ENCODE assay signal across 7 mouse cellular contexts in genomic region chr17:45736311-45737077, GRCm38 (mm10). TPM values are rescaled to one million over a fixed set of nuclear protein-coding genes. Genes with fewer than 3 reads are reported as not detected.
DNase-seq lines count a peak whose midpoint lies in the region; ATAC-seq and TF ChIP-seq lines count a peak whose summit lies in the region.

No protein-coding gene starts in this region.

- H3K36me3 ChIP-seq in intestine, postnatal 0 days (ENCODE audit: control insufficient read depth, insufficient read depth): no peaks in the 10 kb centered on the region
- no peaks in the 10 kb centered on the region for H3K36me3 ChIP-seq in limb, embryonic 10.5 days
- H3K36me3 ChIP-seq in midbrain, embryonic 12.5 days: no peaks in the 10 kb centered on the region

- 1% methylated on average over 39 of the region's 72 CpGs for WGBS in intestine, postnatal 0 days
- WGBS in limb, embryonic 10.5 days: under 1% methylated on average over 58 of the region's 72 CpGs
- under 1% methylated on average over 33 of the region's 72 CpGs for WGBS in midbrain, embryonic 12.5 days

- H3K9me3 ChIP-seq in intestine, postnatal 0 days (ENCODE audit: control insufficient read depth): no peaks in the 10 kb centered on the region
- no peaks in the 10 kb centered on the region for H3K9me3 ChIP-seq in limb, embryonic 10.5 days (replicated peaks)
- no peaks in the 10 kb centered on the region for H3K9me3 ChIP-seq in midbrain, embryonic 12.5 days

- peak; percentile 83 for TF ChIP-seq POLR2A in cortical plate, adult 2 months (IDR thresholded peaks at IDR 0.05; ENCODE audit: extremely low read depth, insufficient read depth, low read length)

- no peaks in the 10 kb centered on the region for H3K4me1 ChIP-seq in cortical plate, adult 2 months (ENCODE audit: control insufficient read depth, insufficient read depth, low read length)
- peaks cover 5% of the 10 kb centered on the region; the same call in 1 of the 2 replicates for H3K4me1 ChIP-seq in intestine, postnatal 0 days (replicated peaks; ENCODE audit: control insufficient read depth, insufficient read depth, low read length)
- peaks cover 59% of the 10 kb centered on the region for H3K4me1 ChIP-seq in limb, embryonic 10.5 days
- peaks cover 37% of the 10 kb centered on the region for H3K4me1 ChIP-seq in midbrain, embryonic 12.5 days

- no peak for TF ChIP-seq CTCF in cortical plate, adult 2 months (IDR thresholded peaks at IDR 0.05; ENCODE audit: extremely low read depth, insufficient read depth, low read length)
- no peak for TF ChIP-seq CTCF in intestine, postnatal 0 days (IDR thresholded peaks at IDR 0.05; ENCODE audit: low read depth)

- peak overlapping the region; percentile 91 for H3K27ac ChIP-seq in cortical plate, adult 2 months (ENCODE audit: insufficient read depth, low read length)
- peak overlapping the region; percentile 46 for H3K27ac ChIP-seq in intestine, postnatal 0 days (ENCODE audit: low read depth, low read length)
- H3K27ac ChIP-seq in limb, embryonic 10.5 days: peak overlapping the region; percentile 94
- H3K27ac ChIP-seq in midbrain, embryonic 12.5 days (replicated peaks): peak overlapping the region; percentile 91

- H3K4me2 ChIP-seq in intestine, postnatal 0 days (replicated peaks; ENCODE audit: low read depth): peak overlapping the region; percentile 91
- peak overlapping the region; percentile 66 for H3K4me2 ChIP-seq in midbrain, embryonic 12.5 days (replicated peaks)

- ATAC-seq in intestine, postnatal 0 days: peak; percentile 73
- ATAC-seq in midbrain, embryonic 12.5 days (ENCODE audit: low FRiP score, low read depth): peak; percentile 67

- no peaks in the 10 kb centered on the region for H3K27me3 ChIP-seq in intestine, postnatal 0 days (replicated peaks; ENCODE audit: control insufficient read depth, insufficient read depth, low read length)
- peaks cover 21% of the 10 kb centered on the region for H3K27me3 ChIP-seq in limb, embryonic 10.5 days (ENCODE audit: low read depth, poor library complexity, severe bottlenecking)
- H3K27me3 ChIP-seq in midbrain, embryonic 12.5 days: peaks cover 23% of the 10 kb centered on the region

- H3K9ac ChIP-seq in intestine, postnatal 0 days (ENCODE audit: low read depth, low read length): peak overlapping the region; percentile 42
- peak overlapping the region; percentile 72 for H3K9ac ChIP-seq in midbrain, embryonic 12.5 days (replicated peaks)

- DNase-seq in adrenal gland, adult 18-20 months (ENCODE audit: low spot score in 2 of 2): peak; percentile 72 to 77
- DNase-seq in gastrocnemius, postnatal 25 days: peak; percentile 83
- peak; percentile 97 for DNase-seq in limb, embryonic 10.5 days (ENCODE audit: low spot score)
- peak; percentile 21 to 46 for DNase-seq in spleen, postnatal 14 days (ENCODE audit: low spot score in 2 of 2)

- peak overlapping the region; percentile 25 for H3K4me3 ChIP-seq in cortical plate, adult 2 months (ENCODE audit: insufficient read depth, low read length)
- peak overlapping the region; percentile 54 for H3K4me3 ChIP-seq in intestine, postnatal 0 days (ENCODE audit: low read depth, low read length)
- peak overlapping the region; percentile 54 for H3K4me3 ChIP-seq in limb, embryonic 10.5 days
- peak overlapping the region; percentile 36 for H3K4me3 ChIP-seq in midbrain, embryonic 12.5 days

RNA-seq across cellular contexts. Expression of gene 1600014C23Rik, which starts 2.9 kb away (rescaled TPM):
- total RNA-seq in adrenal gland, adult 18-20 months (2021): not detected
- 0.44 TPM in 1 of 2 replicates, not detected in the other for polyA plus RNA-seq in cortical plate, adult 2 months (2012; rRNA removed)
- not detected for total RNA-seq in gastrocnemius, postnatal 25 days (2021)
- polyA plus RNA-seq in intestine, postnatal 0 days (2015; fragmentation: Nextera tagmentation; extraction: Ambion mirVana): not detected in 2 replicates
- 0.33 TPM in 1 of 2 replicates, not detected in the other for polyA plus RNA-seq in limb, embryonic 10.5 days (2016; fragmentation: Nextera tagmentation; extraction: Ambion mirVana)
- not detected in 2 replicates for polyA plus RNA-seq in midbrain, embryonic 12.5 days (2016; fragmentation: Nextera tagmentation; extraction: Ambion mirVana)

RNA-seq across cellular contexts. Expression of gene Tmem63b, which starts 49.8 kb away (rescaled TPM):
- total RNA-seq in adrenal gland, adult 18-20 months (2021): 10 to 100 TPM; 41.0 to 41.4 TPM
- polyA plus RNA-seq in cortical plate, adult 2 months (2012; rRNA removed): 206 and 219 TPM in 2 replicates
- 10 to 100 TPM; 59.9 to 60.3 TPM for total RNA-seq in gastrocnemius, postnatal 25 days (2021)
- 22.6 and 24.7 TPM in 2 replicates for polyA plus RNA-seq in intestine, postnatal 0 days (2015; fragmentation: Nextera tagmentation; extraction: Ambion mirVana)
- 35.5 and 36.1 TPM in 2 replicates for polyA plus RNA-seq in limb, embryonic 10.5 days (2016; fragmentation: Nextera tagmentation; extraction: Ambion mirVana)
- 97.9 and 107 TPM in 2 replicates for polyA plus RNA-seq in midbrain, embryonic 12.5 days (2016; fragmentation: Nextera tagmentation; extraction: Ambion mirVana)

RNA-seq across cellular contexts. Expression of gene Mrpl14, which starts 50.4 kb away (rescaled TPM):
- 100 to 1,000 TPM; 104 to 109 TPM for total RNA-seq in adrenal gland, adult 18-20 months (2021)
- polyA plus RNA-seq in cortical plate, adult 2 months (2012; rRNA removed): 57.1 and 63.8 TPM in 2 replicates
- 10 to 100 TPM; 93.5 to 96.0 TPM for total RNA-seq in gastrocnemius, postnatal 25 days (2021)
- polyA plus RNA-seq in intestine, postnatal 0 days (2015; fragmentation: Nextera tagmentation; extraction: Ambion mirVana): 120 and 127 TPM in 2 replicates
- polyA plus RNA-seq in limb, embryonic 10.5 days (2016; fragmentation: Nextera tagmentation; extraction: Ambion mirVana): 160 and 167 TPM in 2 replicates
- polyA plus RNA-seq in midbrain, embryonic 12.5 days (2016; fragmentation: Nextera tagmentation; extraction: Ambion mirVana): 105 and 110 TPM in 2 replicates

Comparison
In these comparisons a context has a peak if more than half of its experiments do, and no peak if none do; other contexts are left out.
1. Peak in every context shown above with its lines: DNase-seq, ATAC-seq, H3K4me3 ChIP-seq and H3K27ac ChIP-seq.
2. DNase-seq: peak in every context shown above with its lines; median percentile 97 in limb, embryonic 10.5 days; 83 in gastrocnemius, postnatal 25 days; 74 in adrenal gland, adult 18-20 months; 34 in spleen, postnatal 14 days.